Mouse (Mus musculus): ENCODE measurements at regions not wholly inside any gene's neighbourhood (a gene's known extent, or its start where the extent isn't known, plus 50 kb on each side); places are given as distances from the start of the nearest gene placed in this dataset.

DNA sequence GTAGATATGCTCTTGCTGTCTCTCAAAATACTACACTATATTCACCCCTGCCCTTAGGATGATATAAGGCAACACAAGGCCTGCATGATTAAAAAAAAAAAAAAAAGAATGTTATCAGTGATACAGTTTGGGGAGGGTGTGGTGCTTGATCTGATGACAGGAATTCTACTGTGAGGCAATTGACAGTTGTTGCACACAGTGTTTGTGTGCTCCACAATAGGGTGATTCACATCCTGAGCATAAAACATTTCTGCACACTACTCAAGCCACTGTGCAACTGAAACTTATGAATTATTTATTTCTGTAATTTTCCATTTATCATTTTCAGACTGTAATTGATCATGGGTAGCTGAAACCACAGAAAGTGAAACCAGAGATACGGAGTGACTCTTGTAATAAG, 277.2 kb upstream of the Adgrl4 start:
- DNase-seq (ENCODE audit: low read depth, low spot score), result no peak

DNA sequence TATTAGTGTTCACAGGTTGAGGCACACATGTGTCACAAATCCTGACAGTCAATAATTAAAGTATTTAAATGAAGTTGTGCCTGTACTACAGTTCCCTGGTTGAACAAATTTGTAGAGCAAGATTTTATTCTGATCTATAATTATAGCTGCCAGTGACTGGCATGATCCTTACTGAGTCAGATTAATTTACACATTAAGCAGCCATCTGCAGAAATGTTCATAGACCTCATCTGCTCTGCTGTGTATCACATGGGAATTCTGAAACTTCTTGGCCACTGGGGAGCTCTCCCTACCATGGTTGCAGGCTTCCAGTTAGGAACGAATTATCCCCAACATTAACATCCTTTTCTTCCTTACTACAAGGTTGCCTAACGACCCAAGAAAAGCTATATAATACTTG, 255.6 kb upstream of the Adgrl4 start:
- no peak for DNase-seq (ENCODE audit: low read depth, low spot score)

DNA sequence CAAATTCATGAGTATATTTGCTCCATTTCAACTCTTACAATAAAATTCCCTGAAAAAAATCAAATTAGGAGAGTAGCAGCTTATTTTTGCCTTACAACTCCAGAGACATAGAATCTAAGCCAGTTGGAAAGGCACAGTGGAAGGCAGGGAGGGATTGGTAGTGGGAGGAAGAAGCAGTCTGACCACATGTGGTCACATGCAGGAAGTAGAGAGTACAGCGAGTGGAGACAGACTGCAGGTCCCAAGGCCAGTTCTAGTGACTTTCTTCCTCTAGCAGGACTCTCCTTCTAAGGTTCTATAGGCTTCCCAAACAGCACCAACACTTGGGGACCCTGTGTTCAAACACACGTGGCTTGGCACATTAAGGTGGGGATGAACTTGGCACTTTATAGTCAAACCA, 245.6 kb upstream of the Adgrl4 start:
- no peak for DNase-seq (ENCODE audit: low read depth, low spot score)

DNA sequence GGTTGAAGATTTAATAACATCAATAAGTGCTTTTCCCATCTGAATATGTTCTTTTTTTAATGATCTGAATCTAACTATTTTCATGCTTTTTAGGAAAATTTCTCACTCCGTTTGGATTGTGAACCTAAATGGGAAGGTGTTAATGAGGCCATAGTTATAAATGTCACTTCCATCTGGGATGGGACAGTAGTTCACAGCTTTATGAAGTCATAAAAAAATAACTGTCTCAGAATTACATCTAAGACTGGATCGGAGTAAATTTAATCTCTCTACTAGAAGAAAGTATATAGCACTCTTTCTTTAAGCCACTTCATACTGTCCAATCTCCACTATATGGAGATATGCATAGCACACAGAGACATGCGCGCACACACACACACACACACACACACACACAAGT, 226.7 kb upstream of the Adgrl4 start:
- DNase-seq (ENCODE audit: low read depth, low spot score), result no peak

DNA sequence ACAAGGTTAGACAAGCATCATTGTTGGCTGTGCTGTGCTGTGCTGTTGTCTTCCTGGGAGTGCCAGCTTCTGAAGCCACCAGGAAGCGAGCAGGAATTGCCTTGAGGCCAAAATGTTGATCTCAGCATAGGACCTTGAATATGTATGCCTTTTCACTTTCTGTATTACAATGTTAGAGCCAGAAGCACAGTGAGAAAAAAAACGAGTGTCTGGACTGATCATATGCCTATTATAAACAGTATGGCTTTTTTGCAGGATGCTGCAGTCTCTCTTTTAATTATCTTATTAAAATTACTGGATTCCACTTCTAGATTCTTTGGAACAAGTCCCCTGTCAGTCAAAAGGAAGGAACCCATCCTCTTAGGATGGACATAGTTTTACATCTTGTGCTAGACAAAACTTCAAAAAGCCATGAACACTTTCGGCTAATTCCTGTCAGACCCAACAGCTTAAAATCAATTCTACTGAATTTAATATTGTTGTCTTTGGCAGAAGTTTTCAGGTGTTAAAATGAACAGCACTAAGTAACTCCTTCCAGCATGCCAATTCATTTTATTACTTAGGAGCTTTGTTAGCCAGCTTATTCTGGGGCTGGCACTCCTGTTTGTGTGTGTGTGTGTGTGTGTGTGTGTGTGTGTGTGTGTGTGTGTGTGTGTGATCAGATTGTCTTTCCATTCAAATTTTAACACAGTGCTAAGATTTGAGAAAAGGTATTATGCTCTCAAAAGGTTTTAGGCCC, 220.8 kb upstream of the Adgrl4 start:
- no peak for DNase-seq (ENCODE audit: low read depth, low spot score)

DNA sequence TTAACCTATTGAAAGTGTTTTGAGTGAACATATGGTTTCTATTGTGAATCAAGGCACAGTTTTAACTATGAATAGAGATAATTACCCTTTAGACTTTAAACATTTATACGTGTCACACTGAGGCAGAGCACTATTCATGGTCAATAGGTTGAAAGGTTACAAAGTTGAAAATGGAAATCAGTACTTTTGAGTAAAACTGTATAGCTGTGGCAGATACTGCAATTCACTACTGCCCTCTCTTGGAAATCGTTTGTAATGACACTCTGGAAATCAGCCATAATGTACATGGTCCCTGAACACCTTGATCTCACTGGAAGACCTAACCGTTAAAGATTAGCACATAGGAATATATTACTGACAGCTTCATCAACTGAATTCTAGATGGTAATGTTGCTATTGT, 215.3 kb upstream of the Adgrl4 start:
- DNase-seq (ENCODE audit: low read depth, low spot score), result no peak

DNA sequence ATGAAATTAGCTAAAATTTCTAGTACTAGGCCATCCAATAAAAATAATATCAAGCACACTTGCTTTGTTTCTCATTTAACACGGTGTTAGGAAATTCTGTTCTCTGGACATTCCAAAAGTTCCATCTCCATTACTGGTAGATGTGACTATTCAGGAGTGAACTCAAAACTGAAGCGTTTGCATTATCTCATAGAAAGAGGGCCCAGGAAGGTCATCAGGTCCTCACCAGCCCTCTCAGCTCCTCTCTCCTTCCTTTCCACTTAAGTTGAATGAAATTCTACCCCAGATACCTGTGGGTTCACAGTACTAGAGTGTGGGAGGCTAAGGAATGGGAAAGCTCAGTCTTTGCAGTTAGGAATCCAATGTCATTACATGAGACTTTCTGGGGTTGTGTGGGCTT, 185.2 kb upstream of the Adgrl4 start:
- no peak for DNase-seq (ENCODE audit: low read depth, low spot score)

DNA sequence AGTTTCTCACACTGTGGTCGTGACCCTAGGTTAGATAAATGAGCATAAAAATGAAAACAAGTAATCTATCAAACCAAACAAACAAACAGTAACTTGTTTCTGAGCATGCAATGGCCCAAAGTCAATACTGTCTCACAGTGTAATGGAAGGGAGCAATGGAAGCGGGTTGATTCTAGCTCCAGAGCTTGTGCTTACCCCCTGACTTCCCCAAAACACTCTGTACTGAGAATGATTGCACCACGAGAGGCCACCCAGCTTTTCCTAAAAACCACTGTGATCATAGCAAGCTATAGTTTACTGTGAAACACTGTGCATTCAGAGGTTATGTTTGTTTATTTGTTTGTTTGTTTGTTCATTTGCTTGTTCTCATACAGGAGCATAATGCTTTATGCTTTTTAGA, 174.9 kb upstream of the Adgrl4 start:
- no peak for DNase-seq (ENCODE audit: low read depth, low spot score)

DNA sequence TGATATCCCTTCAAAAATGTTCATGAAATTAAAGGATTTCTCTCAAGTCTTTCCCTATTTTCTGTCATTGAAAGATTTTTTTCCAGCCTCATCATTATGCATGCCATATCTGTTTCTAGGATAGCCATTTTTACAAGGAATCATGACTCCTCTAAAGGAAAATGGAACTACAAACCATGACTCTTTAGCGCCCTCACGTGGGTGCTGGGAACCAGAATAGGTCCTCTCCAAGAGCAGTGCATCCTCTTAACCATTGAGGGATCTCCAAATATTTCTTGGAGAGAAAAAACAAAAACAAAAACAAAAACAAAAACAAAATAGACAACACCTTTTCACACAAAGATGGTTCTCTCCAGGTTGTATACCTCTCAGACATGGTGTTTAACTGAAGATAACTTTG, 172.0 kb upstream of the Adgrl4 start:
- DNase-seq (ENCODE audit: low read depth, low spot score), result no peak

DNA sequence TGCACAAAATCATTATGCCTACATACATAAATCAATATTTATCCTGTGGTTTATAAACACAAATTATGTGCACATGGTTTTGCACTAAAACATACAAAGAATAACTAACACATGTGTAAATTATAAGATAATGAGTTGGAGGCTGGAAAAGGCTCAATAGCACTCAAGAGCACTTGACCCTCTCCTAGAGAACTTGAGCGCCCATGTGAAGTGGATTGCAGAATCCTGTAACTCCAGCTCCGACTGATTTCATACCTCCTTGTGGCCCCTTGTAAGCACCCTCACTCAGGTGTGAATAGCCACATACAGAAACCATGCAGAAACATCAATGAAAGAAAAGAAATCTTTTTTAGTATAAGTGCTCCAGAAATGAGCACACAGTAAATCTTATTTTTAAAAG, 168.2 kb upstream of the Adgrl4 start:
- no peak for DNase-seq (ENCODE audit: low read depth, low spot score)

DNA sequence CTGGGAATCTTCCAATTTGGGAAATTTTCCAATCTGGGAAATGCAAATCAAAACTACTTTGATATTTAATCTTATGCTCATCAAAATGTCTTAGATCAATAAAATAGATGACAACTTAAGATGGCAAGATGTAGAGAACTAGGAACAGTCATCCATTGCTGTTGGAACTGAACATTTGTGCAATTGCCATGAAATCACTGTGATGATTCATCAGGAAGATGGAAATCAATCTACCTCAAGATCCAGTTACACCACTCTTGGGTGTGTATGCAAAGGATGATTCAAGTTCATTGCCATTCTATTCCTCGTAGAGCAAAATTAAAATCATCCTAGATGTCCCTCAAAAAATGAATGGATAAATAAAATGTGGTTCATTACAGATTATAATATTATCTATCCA, 153.9 kb upstream of the Adgrl4 start:
- no peak for DNase-seq (ENCODE audit: low read depth, low spot score)

DNA sequence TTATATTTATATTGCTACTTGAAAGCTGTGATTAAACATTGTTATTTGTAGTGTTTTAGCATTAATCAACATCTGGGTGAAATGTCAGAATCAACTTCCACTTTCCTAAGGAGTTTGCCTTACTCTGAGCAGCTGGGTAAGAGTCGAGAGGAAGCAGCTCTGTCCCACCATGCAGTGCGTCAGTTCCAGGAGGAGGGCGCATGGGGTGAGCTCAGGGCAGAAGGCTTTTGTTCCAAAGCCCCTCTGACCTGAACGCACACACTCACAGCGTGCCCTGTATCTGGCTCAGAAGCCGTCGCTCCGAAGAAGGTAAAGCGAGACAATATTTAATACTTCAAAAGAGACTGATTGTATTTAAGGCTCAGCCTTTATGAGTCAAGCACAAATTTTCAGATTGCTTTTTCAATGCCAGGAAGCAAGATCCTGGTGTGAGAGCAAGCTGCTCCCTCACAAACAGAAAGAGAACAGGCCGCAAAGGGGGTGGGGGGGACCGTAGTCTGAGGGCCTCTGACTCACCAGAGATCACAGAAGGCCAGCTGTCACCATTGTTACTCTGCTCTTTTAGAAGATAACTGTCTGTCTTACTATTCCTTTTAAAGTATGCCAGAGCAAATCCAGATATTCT, 143.6 kb upstream of the Adgrl4 start:
- no peak for DNase-seq (ENCODE audit: low read depth, low spot score)

DNA sequence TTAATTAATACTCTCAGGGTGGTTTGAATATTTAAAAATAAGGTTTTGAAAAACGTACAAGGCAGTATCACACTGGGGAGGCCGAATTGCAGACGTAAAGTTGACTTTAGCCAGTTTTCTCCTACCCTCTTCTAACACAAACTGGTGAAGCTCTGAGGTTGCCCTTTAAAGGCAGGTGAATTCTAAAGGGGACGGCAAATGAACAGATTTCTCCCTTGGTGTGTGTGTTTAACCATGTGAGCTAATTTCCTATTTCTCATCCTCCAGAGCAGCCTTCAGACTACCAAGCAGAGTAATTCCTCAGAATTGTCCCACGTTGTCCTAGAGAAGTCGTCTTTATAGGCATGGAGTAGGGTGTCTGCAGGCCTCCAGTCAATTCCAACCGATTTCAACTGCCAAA, 143.1 kb upstream of the Adgrl4 start:
- no peak for DNase-seq (ENCODE audit: low read depth, low spot score)

DNA sequence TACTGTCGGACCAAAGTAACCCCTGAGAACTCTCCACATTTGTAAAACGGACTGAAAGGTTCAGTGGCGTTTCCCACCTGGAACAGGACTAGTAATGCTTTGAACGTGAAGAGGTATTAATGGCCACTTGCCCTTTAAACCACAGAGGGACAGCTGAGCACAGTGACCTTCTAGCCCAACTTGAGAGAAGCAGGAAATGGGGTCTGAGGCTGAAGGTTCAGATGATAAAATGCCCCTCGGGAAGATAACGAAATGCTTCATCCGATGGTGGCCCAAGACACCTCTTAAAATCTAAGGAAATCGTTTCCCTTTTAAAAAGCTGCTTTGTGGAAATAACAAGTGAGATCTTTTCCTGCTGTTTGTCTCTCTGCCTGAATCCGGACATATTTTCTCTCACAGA, 142.7 kb upstream of the Adgrl4 start:
- no peak for DNase-seq (ENCODE audit: low read depth, low spot score)

DNA sequence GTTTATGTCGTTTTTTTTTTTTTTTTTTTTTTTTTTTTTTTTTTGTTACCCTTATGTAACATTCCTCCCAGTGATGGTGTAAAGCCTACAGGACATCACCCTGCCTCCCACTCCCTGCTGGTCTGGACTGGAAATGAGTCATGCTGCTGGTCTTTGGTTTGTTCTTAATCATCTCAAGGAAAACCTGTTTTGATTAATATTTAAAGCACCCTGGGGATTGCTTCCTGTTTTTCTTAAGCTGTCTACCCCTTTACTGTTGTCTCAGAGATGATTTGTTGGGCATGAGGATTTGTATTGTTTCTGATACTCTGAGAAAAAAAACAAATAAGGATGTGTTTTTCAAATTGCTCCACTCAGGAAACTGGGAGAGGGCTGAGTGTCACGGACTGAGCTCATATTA, 139.4 kb upstream of the Adgrl4 start:
- DNase-seq (ENCODE audit: low read depth, low spot score), result no peak

DNA sequence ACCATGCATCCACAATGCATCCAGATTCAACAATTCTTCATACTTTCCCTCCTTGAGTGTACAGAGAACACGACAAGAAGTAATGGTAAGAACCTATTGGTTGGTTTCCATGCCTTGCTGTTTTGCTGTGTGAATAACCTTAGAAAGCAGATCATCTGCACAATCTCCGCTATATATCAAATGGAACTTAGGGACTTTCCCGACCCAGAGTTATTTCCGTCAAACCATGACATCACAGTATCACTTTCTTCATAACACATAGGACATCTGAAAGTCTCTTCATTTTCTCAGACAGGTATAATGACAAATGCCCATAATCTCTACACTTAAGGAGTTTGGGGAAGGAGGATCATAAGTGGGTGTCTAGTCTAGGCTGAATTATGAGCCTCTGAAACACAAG, 132.3 kb upstream of the Adgrl4 start:
- DNase-seq (ENCODE audit: low read depth, low spot score), result no peak

DNA sequence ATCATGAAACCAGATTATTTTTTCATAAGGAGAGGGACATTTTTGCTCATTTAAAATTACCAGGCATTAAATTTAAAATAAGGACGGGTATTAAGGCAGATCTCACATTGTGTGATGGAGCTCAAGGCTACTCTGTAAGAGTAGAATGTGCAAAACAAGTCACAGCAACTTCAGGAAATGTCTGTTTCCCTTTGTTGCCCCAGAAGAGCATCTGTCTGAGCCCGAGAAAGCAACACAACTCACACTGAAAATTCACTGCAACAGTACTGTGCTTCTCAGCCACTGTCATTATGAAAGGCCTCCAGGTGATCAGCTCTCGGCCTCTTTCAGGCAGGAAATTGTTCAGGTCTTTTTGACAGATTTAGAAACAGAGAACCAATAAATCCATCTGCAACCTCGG, 129.7 kb upstream of the Adgrl4 start:
- no peak for DNase-seq (ENCODE audit: low read depth, low spot score)

DNA sequence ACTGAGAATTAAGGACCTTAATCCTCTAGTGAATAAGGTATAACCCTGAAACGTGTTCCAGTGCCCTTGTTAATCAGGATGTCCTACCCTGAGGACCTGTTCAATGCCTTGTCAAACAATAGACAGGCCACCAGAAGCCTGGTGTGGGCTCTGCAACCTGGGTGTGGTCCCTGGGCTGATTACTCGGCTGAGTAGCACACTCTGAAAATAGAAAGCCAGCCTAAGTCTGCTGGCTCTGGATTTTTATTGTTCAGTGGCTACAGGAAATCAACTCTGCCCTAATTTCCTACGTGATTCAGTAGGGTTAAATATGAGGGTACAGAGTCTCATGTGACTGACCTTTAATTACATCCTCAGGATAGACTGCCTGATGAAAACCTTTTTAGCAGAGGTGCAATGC, 113.9 kb upstream of the Adgrl4 start:
- DNase-seq (ENCODE audit: low read depth, low spot score), result no peak

DNA sequence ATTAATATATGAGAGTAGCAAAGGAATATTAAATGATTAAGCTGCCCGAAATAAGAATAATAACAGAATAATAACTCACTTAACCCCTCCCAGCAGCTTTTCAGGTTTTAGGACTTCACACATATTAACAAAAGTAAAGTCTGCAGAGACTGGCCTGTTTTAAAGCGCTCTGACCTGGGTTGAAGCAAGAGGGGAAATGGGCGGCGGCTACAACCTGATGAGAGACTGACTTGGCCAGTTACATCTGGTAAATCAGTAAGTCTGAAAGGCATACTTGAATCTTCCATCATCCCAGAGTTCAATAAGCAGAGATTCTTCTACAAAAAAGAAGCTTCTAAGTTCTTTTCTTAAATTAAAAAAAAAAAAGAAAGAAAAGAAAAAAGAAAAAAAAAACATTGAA, 107.9 kb upstream of the Adgrl4 start:
- no peak for DNase-seq (ENCODE audit: low read depth, low spot score)

DNA sequence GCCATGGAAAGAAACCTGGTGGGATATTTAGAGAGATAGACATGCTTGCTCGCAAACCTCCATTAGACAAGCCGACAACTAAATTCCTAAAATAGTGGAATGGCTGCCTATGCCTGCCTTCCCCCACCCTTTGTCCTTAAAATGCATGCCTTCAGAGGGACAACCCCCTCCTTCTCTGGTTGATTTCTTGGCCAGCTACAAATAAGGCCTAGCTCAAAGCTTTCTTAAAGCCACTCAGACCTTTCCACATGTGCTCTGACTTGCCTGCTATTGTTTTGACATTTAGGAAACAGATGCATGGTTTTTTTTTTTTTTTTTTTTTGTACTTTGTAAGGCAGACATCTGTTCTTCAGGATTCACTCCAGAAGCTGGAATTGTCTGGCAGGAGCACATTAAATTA, 105.8 kb upstream of the Adgrl4 start:
- DNase-seq (ENCODE audit: low read depth, low spot score), result no peak

DNA sequence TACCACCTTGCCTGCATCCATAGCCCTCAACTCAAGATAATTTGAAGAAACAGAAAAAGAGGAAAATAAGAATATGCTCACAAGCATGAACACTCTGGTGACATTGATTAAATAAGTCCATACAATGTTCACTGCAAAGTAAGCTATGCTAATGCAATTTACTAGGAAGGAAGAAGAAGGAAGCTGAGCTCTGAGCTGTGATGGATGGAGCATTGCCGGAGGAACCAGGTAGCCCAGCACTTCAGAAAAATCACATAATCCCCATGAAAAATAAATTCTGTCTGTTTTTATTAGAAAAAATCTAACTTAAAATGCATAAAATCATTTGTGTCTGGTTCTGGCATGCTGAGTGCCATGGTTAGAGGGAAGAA, 105.4 kb upstream of the Adgrl4 start:
- no peak for DNase-seq (ENCODE audit: low read depth, low spot score)

DNA sequence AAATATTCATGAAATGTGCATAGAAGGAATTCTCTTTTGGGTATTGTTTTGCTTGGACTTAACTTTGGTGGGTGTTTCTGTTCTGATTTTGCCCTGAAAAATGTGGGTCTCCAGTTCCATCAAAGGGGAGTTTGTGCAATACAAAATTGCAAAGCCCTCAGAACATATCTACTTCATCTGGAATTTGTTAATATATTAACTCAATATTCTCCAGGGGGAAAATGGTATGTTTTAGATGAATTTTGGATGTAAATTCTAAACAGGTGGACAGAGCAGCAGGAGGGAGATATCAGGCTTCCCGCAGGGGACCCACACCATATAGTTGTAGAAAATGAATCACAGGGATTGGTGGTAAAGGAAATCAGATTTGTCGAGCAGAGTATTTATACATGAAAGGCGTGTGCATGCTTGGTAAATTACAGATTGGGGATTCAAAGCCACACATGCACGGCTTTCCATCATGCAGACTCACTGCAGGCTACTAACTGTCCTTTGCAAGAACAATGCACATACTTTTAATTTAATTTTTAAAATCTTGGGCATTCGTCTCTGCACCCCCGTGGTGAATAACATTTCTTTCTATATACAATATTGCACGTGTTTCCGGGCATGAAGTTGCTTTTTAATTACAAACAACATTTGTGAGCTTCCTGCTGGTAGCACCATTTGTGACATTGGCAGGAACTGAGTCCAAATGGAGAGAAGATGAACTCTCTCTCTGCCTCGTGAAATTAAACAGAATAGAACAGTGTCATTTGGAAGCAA, 104.8 kb upstream of the Adgrl4 start:
- DNase-seq (ENCODE audit: low read depth, low spot score), result no peak

DNA sequence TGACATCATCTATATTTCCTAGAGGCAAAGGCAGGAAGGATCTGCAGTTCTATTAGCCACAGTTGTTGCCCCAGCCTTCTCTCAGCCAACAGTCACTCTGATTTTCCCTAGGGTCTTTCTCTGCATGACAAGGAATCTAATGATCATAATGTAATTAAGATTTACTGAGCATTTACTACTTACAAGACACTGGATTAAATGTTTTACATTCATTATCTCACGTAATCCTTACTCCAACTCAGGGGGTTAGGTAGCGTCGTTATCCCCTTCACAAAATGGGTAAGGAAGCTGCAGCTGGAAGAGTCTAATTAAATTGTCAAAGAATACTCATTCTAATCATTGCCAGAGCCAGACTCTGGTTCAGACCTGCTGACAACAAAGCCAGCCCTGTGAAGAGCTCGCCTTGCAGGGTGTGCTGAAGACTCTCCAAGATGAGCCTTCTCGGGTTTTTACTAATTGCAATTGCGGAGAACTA, 103.8 kb upstream of the Adgrl4 start:
- DNase-seq (ENCODE audit: low read depth, low spot score), result no peak

Data from retina, adult 2 months (tissue).